Mouse (Mus musculus) forebrain, embryonic 16.5 days (tissue): ENCODE measurements around the gene Esp31. TPM values are rescaled to one million over a fixed set of nuclear protein-coding genes. Genes with fewer than 3 reads are reported as not detected.

ENCODE experiments used
- ATAC-seq: fragments of 200-750 bp; cut with Nextera tagmentation; 2 replicates; pipeline ENCODE4 v1.8.0; 2017; ENCODE audit warnings: mild to moderate bottlenecking, moderate library complexity
- H3K27ac ChIP-seq: fragments of 300-500 bp; sonication (generic); 2 replicates; pipeline ENCODE4 v1.5.1; 2014; ENCODE audit warnings: low read length, control low read depth
- H3K27me3 ChIP-seq: fragments of 300-500 bp; sonication (generic); replicated peaks from 2 replicates; pipeline ENCODE4 v1.6.1; 2014; ENCODE audit warnings: low read length; ENCODE audit not compliant: control insufficient read depth, insufficient read depth
- H3K36me3 ChIP-seq: fragments of 300-500 bp; sonication (generic); 2 replicates; pipeline ENCODE4 v1.6.1; 2014; ENCODE audit not compliant: control insufficient read depth, insufficient read depth
- H3K4me1 ChIP-seq: fragments of 300-500 bp; sonication (generic); replicated peaks from 2 replicates; pipeline ENCODE4 v1.6.1; 2014; ENCODE audit warnings: low read length; ENCODE audit not compliant: control insufficient read depth, insufficient read depth
- H3K4me2 ChIP-seq: fragments of 300-500 bp; sonication (generic); 2 replicates; pipeline ENCODE4 v1.6.1; 2014; ENCODE audit warnings: mild to moderate bottlenecking, low read length, control low read depth
- H3K4me3 ChIP-seq: fragments of 300-500 bp; sonication (generic); replicated peaks from 2 replicates; pipeline ENCODE4 v1.5.1; 2014; ENCODE audit warnings: mild to moderate bottlenecking, low read length, control low read depth
- H3K9ac ChIP-seq: fragments of 300-500 bp; sonication (generic); replicated peaks from 2 replicates; pipeline ENCODE4 v1.6.1; 2014; ENCODE audit warnings: low read depth, low read length, control low read depth
- H3K9me3 ChIP-seq: fragments of 300-500 bp; sonication (generic); 2 replicates; pipeline ENCODE4 v1.6.1; 2016; ENCODE audit warnings: low read length; ENCODE audit not compliant: control insufficient read depth
- WGBS: fragments of 180-500 bp; shearing (Covaris S2); extraction: QIAGEN DNeasy Blood & Tissue Kit; methylation state at CpG from one replicate; pipeline ENCODE4 v1.1.7; 2014; 5-methylcytosine and 5-hydroxymethylcytosine counted together
- polyA plus RNA-seq: library from polyadenylated mRNA; unstranded; fragments of >200 nt; fragmentation: Nextera tagmentation; extraction: Ambion mirVana; gene quantifications from 2 replicates; pipeline ENCODE4 v1.2.1, GENCODE M21; 2015

Gene Esp31
- not detected in 2 replicates for polyA plus RNA-seq

DNA sequence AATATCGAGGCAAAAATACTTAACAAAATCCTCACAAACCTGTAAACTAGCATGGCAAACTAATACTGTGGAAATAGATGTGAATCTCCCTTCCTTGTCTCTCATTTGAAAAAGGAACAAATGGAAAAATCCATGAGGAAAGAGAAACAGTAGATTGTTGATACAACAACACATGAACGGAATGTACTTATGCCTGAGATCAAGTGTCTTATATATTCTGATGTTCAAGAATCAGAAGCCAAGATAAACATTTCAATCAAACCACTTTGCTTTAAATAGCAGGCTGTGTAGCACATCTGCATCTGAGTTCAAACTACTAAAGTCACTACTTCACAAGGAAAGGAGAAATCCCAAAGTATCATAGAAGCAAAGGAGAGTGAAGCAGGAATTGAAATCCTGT, at the start of gene Esp31:
Esp31 (plus strand) TSS at position 301 of the 400 bp plus-strand sequence.
- Histone ChIP-seq H3K4me1 (no peaks in the 10 kb centered on the region), H3K27ac (no peak within 1 kb of the TSS), H3K9ac (no peak within 1 kb of the TSS), H3K9me3 (0 out of 2 replicates have a peak, but pooled peaks cover 2% of the 10 kb centered on the region), H3K36me3 (no peaks in the 10 kb centered on the region), H3K4me2 (no peak within 1 kb of the TSS), H3K4me3 (no peak within 1 kb of the TSS), H3K27me3 (no peaks in the 10 kb centered on the region)
- WGBS: 78% methylated on average over 2 of the region's 2 CpGs
- ATAC-seq: no peak

Other genes starting within 250 kb of the Esp31 start
- not detected in 2 replicates for gene Esp36, start 219.3 kb upstream of the Esp31 start, polyA plus RNA-seq
- gene Esp34, start 85.3 kb upstream of the Esp31 start, polyA plus RNA-seq: not detected in 2 replicates